Mouse (Mus musculus): Measurements from ENCODE around the gene Csrp3. TPM values are rescaled to one million over a fixed set of nuclear protein-coding genes. Genes with fewer than 3 reads are reported as not detected.
A peak's percentile ranks its signal among the peaks of the same experiment; 100 is the strongest.

Gene Csrp3
- 53.5 and 83.7 TPM in 2 replicates for polyA plus RNA-seq (2015; fragmentation: Nextera tagmentation; extraction: Ambion mirVana)

- H3K36me3 ChIP-seq: no peaks in the 10 kb centered on the region
- H3K9ac ChIP-seq: no peak within 1 kb of the TSS
- no peak within 1 kb of the TSS for H3K27ac ChIP-seq
- no peak for ATAC-seq (ENCODE audit: borderline replicate concordance, extremely low read depth, low FRiP score, low TSS enrichment)
- H3K4me3 ChIP-seq: no peak within 1 kb of the TSS
- H3K4me1 ChIP-seq: peaks cover 7% of the 10 kb centered on the region
- no peaks in the 10 kb centered on the region for H3K9me3 ChIP-seq
- no peak within 1 kb of the TSS for H3K4me2 ChIP-seq
- 59% methylated on average over 11 of the region's 11 CpGs for WGBS
- H3K27me3 ChIP-seq: no peaks in the 10 kb centered on the region
Measured at GRCm38 (mm10) chr7:48847820-48848650, at the start of gene Csrp3. Csrp3 (minus strand) TSS chr7:48848033.

GRCm38 (mm10) chr7:48896051-48896450, 48.2 kb upstream of the Csrp3 start:
- H3K9me3 ChIP-seq: no peaks in the 10 kb centered on the region
- no peak overlapping the region for H3K27ac ChIP-seq
- no peak overlapping the region for H3K9ac ChIP-seq
- 58% methylated on average over 4 of the region's 4 CpGs for WGBS
- ATAC-seq (ENCODE audit: borderline replicate concordance, extremely low read depth, low FRiP score, low TSS enrichment): no peak
- H3K4me1 ChIP-seq: peaks cover 10% of the 10 kb centered on the region
- no peak overlapping the region for H3K4me3 ChIP-seq
- no peak overlapping the region for H3K4me2 ChIP-seq
- no peaks in the 10 kb centered on the region for H3K36me3 ChIP-seq
- H3K27me3 ChIP-seq: no peaks in the 10 kb centered on the region

- no peak overlapping the region for H3K4me3 ChIP-seq
- WGBS: 72% methylated on average over 4 of the region's 4 CpGs
- H3K27me3 ChIP-seq: no peaks in the 10 kb centered on the region
- H3K4me2 ChIP-seq: no peak overlapping the region
- peaks cover 10% of the 10 kb centered on the region for H3K4me1 ChIP-seq
- no peak overlapping the region for H3K9ac ChIP-seq
- no peaks in the 10 kb centered on the region for H3K36me3 ChIP-seq
- H3K27ac ChIP-seq: no peak overlapping the region
- no peak for ATAC-seq (ENCODE audit: borderline replicate concordance, extremely low read depth, low FRiP score, low TSS enrichment)
- no peaks in the 10 kb centered on the region for H3K9me3 ChIP-seq
Measured at GRCm38 (mm10) chr7:48895475-48895874, 47.6 kb upstream of the Csrp3 start.

GRCm38 (mm10) chr7:48894763-48895162, 46.9 kb upstream of the Csrp3 start:
- H3K9me3 ChIP-seq: no peaks in the 10 kb centered on the region
- ATAC-seq (ENCODE audit: borderline replicate concordance, extremely low read depth, low FRiP score, low TSS enrichment): no peak
- no peak overlapping the region for H3K27ac ChIP-seq
- no peak overlapping the region for H3K4me2 ChIP-seq
- H3K4me1 ChIP-seq: peaks cover 10% of the 10 kb centered on the region
- no peak overlapping the region for H3K4me3 ChIP-seq
- H3K27me3 ChIP-seq: no peaks in the 10 kb centered on the region
- no peak overlapping the region for H3K9ac ChIP-seq
- no peaks in the 10 kb centered on the region for H3K36me3 ChIP-seq
- WGBS: 50% methylated on average over 6 of the region's 6 CpGs

DNA sequence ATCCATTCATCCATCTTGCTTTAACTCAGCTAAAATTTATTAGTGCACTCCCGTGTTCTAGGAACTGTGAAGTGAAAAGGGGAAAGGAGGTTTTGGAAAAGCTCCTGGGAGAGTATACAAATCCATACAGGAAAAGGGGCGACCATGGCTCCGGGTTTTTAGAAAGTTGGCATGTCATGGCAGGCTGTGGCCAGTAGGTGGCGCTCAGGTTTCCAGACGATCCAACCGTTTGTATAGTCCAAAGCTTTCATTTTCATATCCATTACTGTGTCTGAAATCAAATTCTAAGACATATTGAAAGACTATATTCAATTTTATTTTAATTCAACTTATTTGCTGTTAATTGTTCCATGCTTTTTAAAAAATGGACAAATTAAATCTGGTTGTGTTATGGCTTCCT, 46.3 kb upstream of the Csrp3 start:
- no peak overlapping the region for H3K4me2 ChIP-seq
- WGBS: 2% methylated on average over 6 of the region's 6 CpGs
- no peak for ATAC-seq (ENCODE audit: borderline replicate concordance, extremely low read depth, low FRiP score, low TSS enrichment)
- H3K27me3 ChIP-seq: no peaks in the 10 kb centered on the region
- no peaks in the 10 kb centered on the region for H3K9me3 ChIP-seq
- no peak overlapping the region for H3K27ac ChIP-seq
- H3K4me3 ChIP-seq: no peak overlapping the region
- H3K36me3 ChIP-seq: no peaks in the 10 kb centered on the region
- no peak overlapping the region for H3K9ac ChIP-seq
- H3K4me1 ChIP-seq: peaks cover 10% of the 10 kb centered on the region

GRCm38 (mm10) chr7:48893093-48893492, 45.3 kb upstream of the Csrp3 start:
- Histone ChIP-seq H3K27ac (no peak overlapping the region), H3K9ac (no peak overlapping the region), H3K9me3 (no peaks in the 10 kb centered on the region), H3K4me3 (no peak overlapping the region), H3K4me1 (peaks cover 7% of the 10 kb centered on the region), H3K4me2 (no peak overlapping the region), H3K27me3 (no peaks in the 10 kb centered on the region), H3K36me3 (no peaks in the 10 kb centered on the region)
- no peak for ATAC-seq (ENCODE audit: borderline replicate concordance, extremely low read depth, low FRiP score, low TSS enrichment)
- WGBS: 86% methylated on average over 7 of the region's 7 CpGs

- Histone ChIP-seq H3K9me3 (no peaks in the 10 kb centered on the region), H3K27ac (no peak overlapping the region), H3K4me3 (no peak overlapping the region), H3K36me3 (no peaks in the 10 kb centered on the region), H3K4me1 (peaks cover 8% of the 10 kb centered on the region), H3K27me3 (no peaks in the 10 kb centered on the region), H3K4me2 (no peak overlapping the region), H3K9ac (no peak overlapping the region)
- no peak for ATAC-seq (ENCODE audit: borderline replicate concordance, extremely low read depth, low FRiP score, low TSS enrichment)
- 58% methylated on average over 5 of the region's 5 CpGs for WGBS
Measured at GRCm38 (mm10) chr7:48891029-48891428, 43.2 kb upstream of the Csrp3 start.

DNA sequence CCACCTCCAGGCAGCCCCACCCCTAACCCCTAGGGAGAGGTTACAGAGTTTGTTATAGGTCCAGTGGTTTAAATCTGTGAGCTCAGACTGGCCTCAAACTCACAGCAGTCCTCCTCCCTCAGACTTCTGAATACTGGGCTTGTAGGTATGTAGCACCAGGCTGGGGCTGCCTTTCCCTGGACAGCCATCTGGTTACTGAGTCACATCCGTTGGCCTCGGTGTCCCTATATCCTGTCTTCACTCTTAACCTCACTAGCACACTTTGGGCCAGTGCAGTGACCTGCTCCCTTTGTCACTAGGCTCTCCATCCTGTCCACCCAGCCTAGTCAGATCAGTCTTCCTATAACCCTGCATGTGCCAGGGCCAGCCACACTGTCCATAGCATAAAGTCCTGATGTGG, 40.9 kb upstream of the Csrp3 start:
- Histone ChIP-seq H3K9ac (no peak overlapping the region), H3K4me1 (peaks cover 4% of the 10 kb centered on the region; the same call in 1 of the 2 replicates), H3K9me3 (no peaks in the 10 kb centered on the region), H3K4me3 (no peak overlapping the region), H3K27me3 (no peaks in the 10 kb centered on the region), H3K36me3 (no peaks in the 10 kb centered on the region), H3K27ac (no peak overlapping the region), H3K4me2 (no peak overlapping the region)
- no peak for ATAC-seq (ENCODE audit: borderline replicate concordance, extremely low read depth, low FRiP score, low TSS enrichment)
- 47% methylated on average over 2 of the region's 2 CpGs for WGBS

DNA sequence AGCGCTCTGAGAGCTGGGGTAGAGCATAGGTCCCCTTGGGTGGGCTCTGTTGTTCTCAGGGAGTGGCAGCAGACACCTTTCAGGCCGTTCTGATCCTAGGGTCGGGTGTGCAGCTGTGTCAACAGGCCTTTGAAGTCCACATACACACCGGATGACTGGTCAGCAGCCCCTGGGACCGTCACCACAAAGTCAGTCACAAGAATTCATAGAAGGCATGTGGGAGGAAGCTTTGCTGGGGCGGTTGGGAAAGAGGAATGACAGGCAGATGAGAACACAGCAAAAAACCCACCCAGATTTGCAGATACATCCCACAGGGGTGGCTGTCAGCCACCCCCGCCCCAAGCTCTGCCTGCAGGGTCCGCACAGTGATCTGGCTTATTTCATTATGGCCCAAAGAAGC, 40.1 kb upstream of the Csrp3 start:
- Histone ChIP-seq H3K4me3 (no peak overlapping the region), H3K36me3 (no peaks in the 10 kb centered on the region), H3K9me3 (no peaks in the 10 kb centered on the region), H3K27me3 (no peaks in the 10 kb centered on the region), H3K27ac (no peak overlapping the region), H3K9ac (no peak overlapping the region), H3K4me1 (peaks cover 5% of the 10 kb centered on the region; the same call in 1 of the 2 replicates), H3K4me2 (no peak overlapping the region)
- WGBS: 29% methylated on average over 8 of the region's 8 CpGs
- no peak for ATAC-seq (ENCODE audit: borderline replicate concordance, extremely low read depth, low FRiP score, low TSS enrichment)

DNA sequence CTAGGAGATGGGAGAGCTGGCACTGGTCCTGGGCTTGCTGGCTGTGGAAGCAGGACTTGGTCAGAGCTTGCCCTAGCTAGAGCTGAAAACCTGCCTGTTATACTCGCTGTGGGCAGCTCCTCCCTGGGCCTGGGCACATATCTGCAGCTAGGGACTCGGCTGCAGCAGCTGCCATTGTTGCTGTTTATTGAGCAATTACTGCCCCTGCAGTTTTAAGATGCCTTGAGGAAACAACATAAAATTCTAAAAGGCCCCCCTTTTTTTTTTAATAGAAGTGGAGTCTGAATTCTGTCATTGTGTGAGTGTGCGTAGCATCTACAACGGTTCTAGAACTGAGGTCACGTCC, 36.4 kb upstream of the Csrp3 start:
- Histone ChIP-seq H3K9me3 (no peaks in the 10 kb centered on the region), H3K4me3 (no peak overlapping the region), H3K27me3 (no peaks in the 10 kb centered on the region), H3K4me1 (peaks cover 21% of the 10 kb centered on the region), H3K27ac (no peak overlapping the region), H3K4me2 (no peak overlapping the region), H3K36me3 (no peaks in the 10 kb centered on the region), H3K9ac (no peak overlapping the region)
- 60% methylated on average over 5 of the region's 5 CpGs for WGBS
- ATAC-seq (ENCODE audit: borderline replicate concordance, extremely low read depth, low FRiP score, low TSS enrichment): no peak

DNA sequence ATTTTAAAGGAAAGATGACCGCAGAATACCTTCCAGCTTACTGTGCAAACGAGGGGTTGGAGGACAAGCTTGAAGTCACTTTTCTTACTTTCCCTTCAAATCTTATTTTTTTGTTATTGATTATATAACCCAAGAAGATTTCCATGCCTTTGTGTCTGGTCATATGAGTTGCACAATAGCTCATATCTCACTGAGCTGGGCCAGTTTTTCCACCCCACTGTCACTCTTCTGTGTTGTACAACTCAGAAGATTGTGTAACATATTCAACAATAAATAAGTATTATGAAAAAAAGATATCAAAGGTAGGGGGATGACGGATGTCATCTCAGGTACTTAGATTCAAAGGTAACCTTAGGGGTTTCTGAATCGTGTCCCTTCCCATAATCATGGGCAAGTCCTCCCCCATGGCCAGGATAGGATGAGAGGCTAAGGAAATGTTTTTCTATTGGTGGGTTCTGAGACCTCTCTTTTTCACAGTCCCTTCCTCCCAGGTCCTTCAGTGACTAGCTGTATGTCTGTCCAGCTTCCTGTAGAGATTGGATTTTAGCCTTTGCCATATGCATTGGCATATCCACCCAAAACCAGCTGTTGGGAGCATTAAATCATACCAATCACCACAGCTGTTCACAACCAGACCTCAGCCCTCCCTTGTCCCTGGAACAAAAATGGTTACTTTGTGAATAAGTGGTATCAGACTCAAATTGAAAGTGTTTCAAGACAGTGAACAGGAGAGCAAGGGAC, 35.9 kb upstream of the Csrp3 start:
- H3K4me2 ChIP-seq: no peak overlapping the region
- no peak overlapping the region for H3K4me3 ChIP-seq
- H3K4me1 ChIP-seq: peaks cover 25% of the 10 kb centered on the region
- no peak overlapping the region for H3K9ac ChIP-seq
- H3K27me3 ChIP-seq: no peaks in the 10 kb centered on the region
- no peak for ATAC-seq (ENCODE audit: borderline replicate concordance, extremely low read depth, low FRiP score, low TSS enrichment)
- WGBS: 81% methylated on average over 4 of the region's 4 CpGs
- no peaks in the 10 kb centered on the region for H3K36me3 ChIP-seq
- H3K9me3 ChIP-seq: no peaks in the 10 kb centered on the region
- no peak overlapping the region for H3K27ac ChIP-seq

- WGBS: 1% methylated on average over 28 of the region's 28 CpGs
- no peaks in the 10 kb centered on the region for H3K9me3 ChIP-seq
- no peak for ATAC-seq (ENCODE audit: borderline replicate concordance, extremely low read depth, low FRiP score, low TSS enrichment)
Measured at GRCm38 (mm10) chr7:48881971-48882609, 34.3 kb upstream of the Csrp3 start.

More at GRCm38 (mm10) chr7:48881971-48882609, 34.3 kb upstream of the Csrp3 start:
- Histone ChIP-seq H3K27ac (peak overlapping the region; percentile 95), H3K27me3 (no peaks in the 10 kb centered on the region), H3K4me3 (peak overlapping the region; percentile 94), H3K9ac (peak overlapping the region; percentile 90), H3K36me3 (peaks cover 12% of the 10 kb centered on the region), H3K4me2 (peak overlapping the region; percentile 98), H3K4me1 (peaks cover 35% of the 10 kb centered on the region)

All from lung, embryonic 15.5 days (tissue).